Mouse (Mus musculus): ENCODE data around the gene Mrgprb2. TPM values are rescaled to one million over a fixed set of nuclear protein-coding genes. Genes with fewer than 3 reads are reported as not detected.

Mrgprb2 gene
- polyA plus RNA-seq (2015; fragmentation: Nextera tagmentation; extraction: Ambion mirVana): 0.14 and 0.18 TPM in 2 replicates

- Histone ChIP-seq H3K4me3 (ENCODE audit: low read depth, low read length) (no peak within 1 kb of the TSS), H3K4me2 (replicated peaks; ENCODE audit: low read depth) (no peak within 1 kb of the TSS), H3K27me3 (replicated peaks; ENCODE audit: control insufficient read depth, insufficient read depth, low read length) (no peaks in the 10 kb centered on the region), H3K36me3 (ENCODE audit: control insufficient read depth, insufficient read depth) (no peaks in the 10 kb centered on the region), H3K4me1 (replicated peaks; ENCODE audit: control insufficient read depth, insufficient read depth, low read length) (no peaks in the 10 kb centered on the region), H3K9me3 (ENCODE audit: control insufficient read depth) (no peaks in the 10 kb centered on the region), H3K27ac (ENCODE audit: low read depth, low read length) (no peak within 1 kb of the TSS), H3K9ac (ENCODE audit: low read depth, low read length) (no peak within 1 kb of the TSS)
- TF ChIP-seq CTCF (IDR thresholded peaks at IDR 0.05; ENCODE audit: low read depth): no peak
- no peak for ATAC-seq
Measured at GRCm38 (mm10) chr7:48557986-48558385, at the start of gene Mrgprb2. Mrgprb2 (minus strand) TSS chr7:48558086.

Other genes with a start within 250 kb of the Mrgprb2 start
- gene Mrgprb8, start 169.6 kb downstream of the Mrgprb2 start, polyA plus RNA-seq (2015; fragmentation: Nextera tagmentation; extraction: Ambion mirVana): not detected in 2 replicates
- gene Mrgprb1, start 101.7 kb downstream of the Mrgprb2 start, polyA plus RNA-seq (2015; fragmentation: Nextera tagmentation; extraction: Ambion mirVana): not detected in 2 replicates
- not detected in 2 replicates for gene Mrgprx2, start 58.8 kb downstream of the Mrgprb2 start, polyA plus RNA-seq (2015; fragmentation: Nextera tagmentation; extraction: Ambion mirVana)
- not detected in 2 replicates for gene Mrgprb3, start 85.7 kb upstream of the Mrgprb2 start, polyA plus RNA-seq (2015; fragmentation: Nextera tagmentation; extraction: Ambion mirVana)
- 25.2 and 29.8 TPM in 2 replicates for gene Zdhhc13, start 230.9 kb upstream of the Mrgprb2 start, polyA plus RNA-seq (2015; fragmentation: Nextera tagmentation; extraction: Ambion mirVana)